Mouse (Mus musculus) adrenal gland, postnatal 14 days (tissue): ENCODE measurements around the gene Pcdh7. TPM values are rescaled to one million over a fixed set of nuclear protein-coding genes. Genes with fewer than 3 reads are reported as not detected.

ENCODE experiments used
- DNase-seq: peaks from one replicate; pipeline ENCODE4 v3.0.0; 2021; ENCODE audit warnings: mixed read lengths
- total RNA-seq: library from RNA; stranded (reverse); gene quantifications from 2 replicates; pipeline ENCODE4 v1.2.3, GENCODE M21; 2021

The Pcdh7 gene
- total RNA-seq, 1 experiment from 2014 or later, result 4.6 TPM

GRCm38 (mm10) chr5:57745879-57746278, 28.1 kb downstream of the Pcdh7 start:
- DNase-seq, result no peak

GRCm38 (mm10) chr5:57750320-57750719, 32.6 kb downstream of the Pcdh7 start:
- no peak for DNase-seq

- DNase-seq, result no peak
These were observed 38.0 kb downstream of the Pcdh7 start for GRCm38 (mm10) chr5:57755791-57756190.

- DNase-seq, result no peak
These were observed 39.1 kb downstream of the Pcdh7 start for GRCm38 (mm10) chr5:57756726-57757424.

- no peak for DNase-seq
These were observed 39.7 kb downstream of the Pcdh7 start for GRCm38 (mm10) chr5:57757436-57757898.

- DNase-seq, result no peak
These were observed 41.2 kb downstream of the Pcdh7 start for GRCm38 (mm10) chr5:57758968-57759367.

GRCm38 (mm10) chr5:57760069-57761063, 42.6 kb downstream of the Pcdh7 start:
- DNase-seq, result no peak

GRCm38 (mm10) chr5:57765356-57765755, 47.6 kb downstream of the Pcdh7 start:
- DNase-seq, result no peak

- no peak for DNase-seq
These were observed 49.6 kb downstream of the Pcdh7 start for GRCm38 (mm10) chr5:57767346-57767745.

GRCm38 (mm10) chr5:57768469-57769022, 50.8 kb downstream of the Pcdh7 start:
- DNase-seq, result no peak

GRCm38 (mm10) chr5:57769644-57770043, 51.9 kb downstream of the Pcdh7 start:
- no peak for DNase-seq

- no peak for DNase-seq
These were observed 52.6 kb downstream of the Pcdh7 start for GRCm38 (mm10) chr5:57770364-57770763.

- no peak for DNase-seq
These were observed 53.4 kb downstream of the Pcdh7 start for GRCm38 (mm10) chr5:57771122-57771521.

- no peak for DNase-seq
These were observed 54.9 kb downstream of the Pcdh7 start for GRCm38 (mm10) chr5:57772711-57773110.

- no peak for DNase-seq
These were observed 56.7 kb downstream of the Pcdh7 start for GRCm38 (mm10) chr5:57774496-57774895.

- no peak for DNase-seq
These were observed 60.3 kb downstream of the Pcdh7 start for GRCm38 (mm10) chr5:57778093-57778492.

- no peak for DNase-seq
These were observed 62.2 kb downstream of the Pcdh7 start for GRCm38 (mm10) chr5:57779951-57780350.

GRCm38 (mm10) chr5:57780574-57780973, 62.8 kb downstream of the Pcdh7 start:
- DNase-seq, result no peak

GRCm38 (mm10) chr5:57781950-57782349, 64.2 kb downstream of the Pcdh7 start:
- no peak for DNase-seq

GRCm38 (mm10) chr5:57782546-57782945, 64.8 kb downstream of the Pcdh7 start:
- no peak for DNase-seq

- DNase-seq, result no peak
These were observed 71.2 kb downstream of the Pcdh7 start for GRCm38 (mm10) chr5:57788775-57789509.

- DNase-seq, result no peak
These were observed 78.6 kb downstream of the Pcdh7 start for GRCm38 (mm10) chr5:57796337-57796736.
